Mouse (Mus musculus) bone marrow macrophage, adult 2 months (primary cell): ENCODE data around the gene Prm2. TPM values are rescaled to one million over a fixed set of nuclear protein-coding genes. Genes with fewer than 3 reads are reported as not detected.

Experiments used
- H3K27ac ChIP-seq: 2 replicates; pipeline ENCODE4 v1.5.1; 2012; ENCODE audit warnings: low read depth, low read length; ENCODE audit not compliant: insufficient read depth
- H3K4me1 ChIP-seq: 2 replicates; pipeline ENCODE4 v1.6.1; 2012; ENCODE audit warnings: low read length; ENCODE audit not compliant: control insufficient read depth, insufficient read depth
- H3K4me3 ChIP-seq: 2 replicates; pipeline ENCODE4 v1.5.1; 2012; ENCODE audit warnings: mild to moderate bottlenecking, low read length, moderate library complexity; ENCODE audit not compliant: insufficient read depth
- CTCF ChIP-seq: IDR thresholded peaks from 2 replicates; pipeline ENCODE4 v1.5.1; 2012; ENCODE audit warnings: low read depth, mild to moderate bottlenecking, low read length, moderate library complexity
- POLR2A ChIP-seq: IDR thresholded peaks from 2 replicates; pipeline ENCODE4 v1.6.1; 2012; ENCODE audit warnings: mild to moderate bottlenecking, low read depth, low read length, borderline replicate concordance
- polyA plus RNA-seq: library from polyadenylated mRNA; stranded (reverse); fragments of >200 nt; gene quantifications from 2 replicates; pipeline ENCODE4 v1.2.4, GENCODE M21; 2012; ENCODE audit not compliant: missing spikeins, insufficient read depth, insufficient read length

Prm2 gene
- polyA plus RNA-seq, 1 experiment: not detected

GRCm38 (mm10) chr16:10781862-10782371, 14.0 kb downstream of the Prm2 start:
- TF ChIP-seq POLR2A (no peak), CTCF (no peak)
- H3K4me1 ChIP-seq: peaks cover 5% of the 10 kb centered on the region; the same call in 1 of the 2 replicates
- H3K4me3 ChIP-seq: no peak overlapping the region
- no peak overlapping the region for H3K27ac ChIP-seq

- H3K4me1 ChIP-seq: peaks cover 5% of the 10 kb centered on the region; the same call in 1 of the 2 replicates
- H3K27ac ChIP-seq: no peak overlapping the region
- no peak overlapping the region for H3K4me3 ChIP-seq
- TF ChIP-seq CTCF (no peak), POLR2A (no peak)
These were observed 15.3 kb downstream of the Prm2 start for GRCm38 (mm10) chr16:10780631-10781120.

GRCm38 (mm10) chr16:10777579-10778160, 18.3 kb downstream of the Prm2 start:
- no peak for TF ChIP-seq CTCF
- no peak for TF ChIP-seq POLR2A
- Histone ChIP-seq H3K4me1 (peaks cover 5% of the 10 kb centered on the region; the same call in 1 of the 2 replicates), H3K4me3 (no peak overlapping the region), H3K27ac (no peak overlapping the region)

- H3K4me1 ChIP-seq: no peaks in the 10 kb centered on the region
- no peak overlapping the region for H3K4me3 ChIP-seq
- TF ChIP-seq CTCF (no peak), POLR2A (no peak)
These were observed 19.6 kb downstream of the Prm2 start for GRCm38 (mm10) chr16:10776322-10776721.

GRCm38 (mm10) chr16:10774726-10775125, 21.2 kb downstream of the Prm2 start:
- H3K27ac ChIP-seq: no peak overlapping the region
- no peaks in the 10 kb centered on the region for H3K4me1 ChIP-seq
- H3K4me3 ChIP-seq: no peak overlapping the region
- no peak for TF ChIP-seq POLR2A

More at GRCm38 (mm10) chr16:10776322-10776721, 19.6 kb downstream of the Prm2 start:
- H3K27ac ChIP-seq: no peak overlapping the region

- Histone ChIP-seq H3K27ac (no peak overlapping the region), H3K4me3 (no peak overlapping the region), H3K4me1 (no peaks in the 10 kb centered on the region)
- no peak for TF ChIP-seq POLR2A
- TF ChIP-seq CTCF: no peak
These were observed 22.4 kb downstream of the Prm2 start for GRCm38 (mm10) chr16:10773543-10773942.

- no peak overlapping the region for H3K4me3 ChIP-seq
- H3K27ac ChIP-seq: no peak overlapping the region
- H3K4me1 ChIP-seq: no peaks in the 10 kb centered on the region
- no peak for TF ChIP-seq POLR2A
- no peak for TF ChIP-seq CTCF
These were observed 24.0 kb downstream of the Prm2 start for GRCm38 (mm10) chr16:10771769-10772510.

- H3K4me1 ChIP-seq: no peaks in the 10 kb centered on the region
- TF ChIP-seq CTCF (no peak), POLR2A (no peak)
- no peak overlapping the region for H3K27ac ChIP-seq
- no peak overlapping the region for H3K4me3 ChIP-seq
These were observed 25.2 kb downstream of the Prm2 start for GRCm38 (mm10) chr16:10770531-10771325.

- H3K27ac ChIP-seq: no peak overlapping the region
- H3K4me1 ChIP-seq: peaks cover 4% of the 10 kb centered on the region
- no peak for TF ChIP-seq POLR2A
- no peak for TF ChIP-seq CTCF
- H3K4me3 ChIP-seq: no peak overlapping the region
These were observed 26.3 kb downstream of the Prm2 start for GRCm38 (mm10) chr16:10769661-10770060.

GRCm38 (mm10) chr16:10768821-10769220, 27.1 kb downstream of the Prm2 start:
- TF ChIP-seq POLR2A: no peak
- no peak for TF ChIP-seq CTCF
- peaks cover 5% of the 10 kb centered on the region for H3K4me1 ChIP-seq
- no peak overlapping the region for H3K27ac ChIP-seq
- H3K4me3 ChIP-seq: no peak overlapping the region
